Mouse (Mus musculus) liver, embryonic 16.5 days (tissue): ENCODE measurements around the gene Kif13a. TPM values are rescaled to one million over a fixed set of nuclear protein-coding genes. Genes with fewer than 3 reads are reported as not detected.

Experiments
- ATAC-seq: fragments of 200-750 bp; cut with Nextera tagmentation; 2 replicates; pipeline ENCODE4 v1.8.0; 2017; ENCODE audit warnings: low read depth, mild to moderate bottlenecking, moderate number of reproducible peaks, moderate library complexity
- H3K27ac ChIP-seq: fragments of 300-500 bp; sonication (generic); 2 replicates; pipeline ENCODE4 v1.5.1; 2014; ENCODE audit warnings: mild to moderate bottlenecking, low read length
- H3K27me3 ChIP-seq: fragments of 300-500 bp; sonication (generic); 2 replicates; pipeline ENCODE4 v1.6.1; 2014; ENCODE audit warnings: low read depth, low read length, mixed read lengths; ENCODE audit not compliant: control insufficient read depth, insufficient read depth
- H3K36me3 ChIP-seq: fragments of 300-500 bp; sonication (generic); 2 replicates; pipeline ENCODE4 v1.6.1; 2014; ENCODE audit warnings: mild to moderate bottlenecking; ENCODE audit not compliant: control insufficient read depth, insufficient read depth
- H3K4me1 ChIP-seq: fragments of 300-500 bp; sonication (generic); 2 replicates; pipeline ENCODE4 v1.6.1; 2014; ENCODE audit warnings: low read depth, low read length, mixed read lengths; ENCODE audit not compliant: control insufficient read depth
- H3K4me2 ChIP-seq: fragments of 300-500 bp; sonication (generic); 2 replicates; pipeline ENCODE4 v1.6.1; 2014; ENCODE audit warnings: low read depth, low read length, mixed read lengths
- H3K4me3 ChIP-seq: fragments of 300-500 bp; sonication (generic); 2 replicates; pipeline ENCODE4 v1.5.1; 2014; ENCODE audit warnings: low read depth, mild to moderate bottlenecking, low read length
- H3K9ac ChIP-seq: fragments of 300-500 bp; sonication (generic); 2 replicates; pipeline ENCODE4 v1.6.1; 2014; ENCODE audit warnings: low read depth, low read length
- H3K9me3 ChIP-seq: fragments of 300-500 bp; sonication (generic); replicated peaks from 2 replicates; pipeline ENCODE4 v1.6.1; 2016; ENCODE audit warnings: low read length; ENCODE audit not compliant: control insufficient read depth
- WGBS: fragments of 180-500 bp; shearing (Covaris S2); extraction: QIAGEN DNeasy Blood & Tissue Kit; methylation state at CpG from one replicate; pipeline ENCODE4 v1.1.7; 2014; ENCODE audit not compliant: insufficient replicate concordance; 5-methylcytosine and 5-hydroxymethylcytosine counted together
- polyA plus RNA-seq: library from polyadenylated mRNA; unstranded; fragments of >200 nt; fragmentation: Nextera tagmentation; extraction: Ambion mirVana; gene quantifications from 2 replicates; pipeline ENCODE4 v1.2.1, GENCODE M21; 2015

Gene Kif13a
- polyA plus RNA-seq, 1 experiment from 2014 or later = 1.5 TPM

DNA sequence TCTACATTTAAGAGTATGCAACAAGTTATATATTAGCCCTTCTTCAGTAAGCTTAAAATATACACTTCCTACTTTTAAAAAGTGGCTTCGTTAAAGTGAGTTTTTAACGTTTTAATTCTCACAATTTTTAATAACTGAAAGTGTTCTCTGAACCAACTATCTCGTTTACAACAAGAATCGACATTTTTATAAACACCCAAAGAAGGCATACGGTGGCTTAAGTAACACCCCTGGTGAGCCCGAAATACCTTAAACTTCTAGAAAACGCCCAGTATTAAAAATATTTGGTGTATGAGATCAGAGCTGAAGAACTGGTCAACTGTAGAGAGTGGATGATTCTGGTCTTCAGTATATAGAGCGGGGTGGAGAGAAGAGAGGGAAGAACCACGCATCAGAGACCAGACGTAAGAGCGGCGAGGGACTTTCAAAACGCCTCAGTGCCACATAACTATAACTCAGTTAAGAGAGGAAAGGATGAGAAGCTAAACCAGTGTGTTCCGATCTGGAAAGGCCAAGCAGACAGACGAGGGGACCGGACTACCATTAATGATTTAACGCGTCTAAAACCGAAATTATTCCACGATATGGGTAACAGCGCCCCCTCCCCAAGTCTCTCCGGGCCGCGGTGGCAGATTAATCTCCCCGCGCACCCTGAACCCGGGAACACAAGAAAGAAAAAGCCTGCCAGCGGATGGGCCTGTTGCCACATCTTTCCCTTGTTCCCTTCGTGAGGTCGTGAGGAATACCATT lies 203.2 kb downstream of the Kif13a start:
- ATAC-seq = no peak
- H3K9ac ChIP-seq = peak overlapping the region; percentile 96
- under 1% methylated on average over 30 of the region's 30 CpGs for WGBS

DNA sequence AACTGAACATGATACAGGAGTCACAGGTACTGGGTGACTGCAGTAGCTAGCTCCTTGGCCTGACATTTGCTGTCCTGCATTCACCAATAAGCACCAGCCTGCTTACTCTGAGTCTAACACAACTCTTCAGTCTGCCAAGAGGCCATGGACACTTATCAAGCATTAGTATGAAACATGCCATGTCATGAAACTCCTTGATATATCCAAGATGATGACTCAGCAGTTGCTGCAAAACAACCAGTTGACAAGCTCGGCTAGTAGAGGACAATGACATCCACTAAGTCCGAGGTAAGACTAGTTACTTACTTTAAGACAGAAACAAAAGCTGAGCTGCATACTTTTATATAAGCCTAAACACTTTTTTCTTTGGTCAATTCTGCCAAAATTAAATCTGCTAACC lies 204.4 kb downstream of the Kif13a start:
- Histone ChIP-seq H3K9me3 (no peaks in the 10 kb centered on the region), H3K4me3 (peak overlapping the region; percentile 44), H3K4me2 (peak overlapping the region; percentile 63), H3K9ac (peak overlapping the region; percentile 2; the same call in 1 of the 2 replicates), H3K27me3 (no peaks in the 10 kb centered on the region), H3K27ac (peak overlapping the region; percentile 85), H3K4me1 (peaks cover 26% of the 10 kb centered on the region), H3K36me3 (no peaks in the 10 kb centered on the region)
- ATAC-seq = peak; percentile 40
- 6% methylated on average over 2 of the region's 2 CpGs for WGBS

More for the DNA sequence above, 203.2 kb downstream of the Kif13a start:
- Histone ChIP-seq H3K36me3 (no peaks in the 10 kb centered on the region), H3K4me2 (peak overlapping the region; percentile 69), H3K27me3 (no peaks in the 10 kb centered on the region), H3K4me1 (peaks cover 24% of the 10 kb centered on the region), H3K4me3 (peak overlapping the region; percentile 100), H3K9me3 (no peaks in the 10 kb centered on the region), H3K27ac (peak overlapping the region; percentile 98)

- Histone ChIP-seq H3K4me2 (peak overlapping the region; percentile 63), H3K9ac (peak overlapping the region; percentile 8), H3K27me3 (no peaks in the 10 kb centered on the region), H3K4me3 (peak overlapping the region; percentile 44), H3K9me3 (no peaks in the 10 kb centered on the region), H3K4me1 (peaks cover 28% of the 10 kb centered on the region), H3K27ac (peak overlapping the region; percentile 85), H3K36me3 (no peaks in the 10 kb centered on the region)
- no peak for ATAC-seq
Measured at GRCm38 (mm10) chr13:46724371-46724770, 205.3 kb downstream of the Kif13a start.

GRCm38 (mm10) chr13:46721009-46721408 lies 208.7 kb downstream of the Kif13a start:
- Histone ChIP-seq H3K4me2 (no peak overlapping the region), H3K36me3 (peaks cover 8% of the 10 kb centered on the region), H3K27ac (no peak overlapping the region), H3K9me3 (no peaks in the 10 kb centered on the region), H3K4me1 (peaks cover 33% of the 10 kb centered on the region), H3K27me3 (no peaks in the 10 kb centered on the region), H3K4me3 (no peak overlapping the region), H3K9ac (no peak overlapping the region)
- ATAC-seq = no peak

GRCm38 (mm10) chr13:46718893-46719400 lies 210.7 kb downstream of the Kif13a start:
- WGBS = 42% methylated on average over 5 of the region's 5 CpGs

GRCm38 (mm10) chr13:46715976-46716639 lies 213.6 kb downstream of the Kif13a start:
- Histone ChIP-seq H3K9ac (no peak overlapping the region), H3K4me1 (peaks cover 18% of the 10 kb centered on the region), H3K4me3 (no peak overlapping the region), H3K27ac (peak overlapping the region; percentile 50), H3K9me3 (no peaks in the 10 kb centered on the region), H3K4me2 (no peak overlapping the region), H3K27me3 (no peaks in the 10 kb centered on the region), H3K36me3 (peaks cover 25% of the 10 kb centered on the region)
- ATAC-seq = peak; percentile 62
- WGBS = 37% methylated on average over 3 of the region's 3 CpGs

More at GRCm38 (mm10) chr13:46718893-46719400, 210.7 kb downstream of the Kif13a start:
- no peak overlapping the region for H3K4me3 ChIP-seq
- no peak overlapping the region for H3K9ac ChIP-seq
- no peaks in the 10 kb centered on the region for H3K9me3 ChIP-seq
- H3K27ac ChIP-seq = peak overlapping the region; percentile 44
- no peaks in the 10 kb centered on the region for H3K27me3 ChIP-seq
- H3K36me3 ChIP-seq = peaks cover 8% of the 10 kb centered on the region
- H3K4me2 ChIP-seq = 0 out of 2 replicates have a peak overlapping the region, but pooled peaks have one; percentile 24
- no peak for ATAC-seq
- H3K4me1 ChIP-seq = peaks cover 29% of the 10 kb centered on the region

DNA sequence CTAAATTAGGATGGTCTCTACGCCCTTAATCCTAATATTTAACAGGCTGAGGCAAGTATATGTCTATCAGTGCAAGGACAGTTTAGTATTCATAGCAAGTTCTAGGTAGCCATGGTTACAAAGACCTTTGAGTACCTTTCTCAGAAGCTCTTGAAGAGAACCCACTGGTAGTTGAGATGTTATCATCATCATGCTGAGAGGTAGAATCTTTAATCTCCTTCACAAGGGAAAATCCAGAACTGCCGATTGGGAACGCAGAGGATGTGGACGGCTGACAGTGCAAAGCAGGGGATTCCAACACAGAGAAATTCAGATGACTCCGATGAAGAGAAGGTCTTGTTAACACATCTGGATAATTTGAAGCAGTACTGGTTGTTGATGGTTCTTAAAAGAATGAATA lies 216.2 kb downstream of the Kif13a start:
- H3K4me1 ChIP-seq = peaks cover 12% of the 10 kb centered on the region
- H3K9me3 ChIP-seq = no peaks in the 10 kb centered on the region
- no peak for ATAC-seq
- H3K27me3 ChIP-seq = no peaks in the 10 kb centered on the region
- no peak overlapping the region for H3K4me3 ChIP-seq
- H3K4me2 ChIP-seq = no peak overlapping the region
- H3K9ac ChIP-seq = no peak overlapping the region
- WGBS = 85% methylated on average over 5 of the region's 5 CpGs
- H3K36me3 ChIP-seq = peaks cover 38% of the 10 kb centered on the region
- no peak overlapping the region for H3K27ac ChIP-seq

- Histone ChIP-seq H3K4me1 (no peaks in the 10 kb centered on the region), H3K4me2 (no peak overlapping the region), H3K9ac (no peak overlapping the region), H3K27ac (no peak overlapping the region), H3K27me3 (no peaks in the 10 kb centered on the region), H3K36me3 (peaks cover 28% of the 10 kb centered on the region), H3K9me3 (no peaks in the 10 kb centered on the region), H3K4me3 (no peak overlapping the region)
- no peak for ATAC-seq
- 77% methylated on average over 5 of the region's 5 CpGs for WGBS
Measured at GRCm38 (mm10) chr13:46703138-46703537, 226.5 kb downstream of the Kif13a start.

DNA sequence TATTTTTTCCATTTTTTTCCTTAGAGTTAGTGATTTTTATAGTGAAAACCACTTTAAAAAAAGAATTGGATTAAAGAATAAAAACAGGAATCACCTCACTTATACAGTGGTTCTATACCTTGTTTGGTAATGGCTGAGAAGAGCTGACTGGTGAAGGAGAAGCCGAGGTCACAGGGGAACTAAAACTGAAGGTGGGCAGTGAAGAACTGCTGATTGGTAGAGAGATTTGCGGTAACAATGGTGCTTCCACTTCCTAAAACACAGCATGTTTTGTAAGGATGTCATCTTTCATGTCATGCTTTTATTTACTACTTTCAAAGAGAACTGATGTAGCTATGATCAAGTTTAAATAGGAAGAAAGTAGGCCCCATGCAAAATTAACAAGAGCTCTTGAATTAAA lies 228.2 kb downstream of the Kif13a start:
- WGBS = 72% methylated on average over 2 of the region's 2 CpGs
- no peak overlapping the region for H3K9ac ChIP-seq
- peaks cover 30% of the 10 kb centered on the region for H3K36me3 ChIP-seq

More for the DNA sequence above, 228.2 kb downstream of the Kif13a start:
- Histone ChIP-seq H3K9me3 (no peaks in the 10 kb centered on the region), H3K27ac (no peak overlapping the region), H3K4me2 (no peak overlapping the region), H3K4me1 (no peaks in the 10 kb centered on the region; the same call in 1 of the 2 replicates), H3K27me3 (no peaks in the 10 kb centered on the region), H3K4me3 (no peak overlapping the region)
- ATAC-seq = no peak
